Mouse (Mus musculus) thymus, adult 2 months (tissue): ENCODE measurements around the gene Il34. TPM values are rescaled to one million over a fixed set of nuclear protein-coding genes. Genes with fewer than 3 reads are reported as not detected.

Experiments
- DNase-seq: peaks from one replicate; pipeline ENCODE4 v3.0.0; 2021
- H3K27ac ChIP-seq: fragments of 200-500 bp; 2 replicates; pipeline ENCODE4 v1.5.1; 2012; ENCODE audit warnings: low read length, control low read depth; ENCODE audit not compliant: control insufficient read depth, insufficient read depth
- H3K27me3 ChIP-seq: fragments of 200-500 bp; 2 replicates; pipeline ENCODE4 v1.6.1; 2012; ENCODE audit warnings: mild to moderate bottlenecking, low read length, moderate library complexity, mixed read lengths; ENCODE audit not compliant: control insufficient read depth, insufficient read depth
- H3K36me3 ChIP-seq: fragments of 200-500 bp; 2 replicates; pipeline ENCODE4 v1.6.1; 2012; ENCODE audit warnings: mild to moderate bottlenecking, low read length, moderate library complexity; ENCODE audit not compliant: control insufficient read depth, insufficient read depth
- H3K4me1 ChIP-seq: fragments of 200-500 bp; replicated peaks from 2 replicates; pipeline ENCODE4 v1.6.1; 2012; ENCODE audit warnings: low read length; ENCODE audit not compliant: control insufficient read depth, insufficient read depth
- H3K4me3 ChIP-seq: fragments of 200-500 bp; 2 replicates; pipeline ENCODE4 v1.5.1; 2012; ENCODE audit warnings: mild to moderate bottlenecking, low read length, control low read depth, moderate library complexity; ENCODE audit not compliant: control insufficient read depth, insufficient read depth
- CTCF ChIP-seq: fragments of 200-500 bp; IDR thresholded peaks from 2 replicates; pipeline ENCODE4 v1.5.1; 2012; ENCODE audit warnings: mild to moderate bottlenecking, control low read depth, low read length, moderate library complexity, borderline replicate concordance; ENCODE audit not compliant: control insufficient read depth, poor library complexity, insufficient read depth; ENCODE audit errors: extremely low read depth
- POLR2A ChIP-seq: fragments of 200-500 bp; IDR thresholded peaks from 2 replicates; pipeline ENCODE4 v1.6.1; 2012; ENCODE audit warnings: mild to moderate bottlenecking, low read length, control low read depth, moderate library complexity; ENCODE audit not compliant: control insufficient read depth, poor library complexity, insufficient read depth; ENCODE audit errors: extremely low read depth
- WGBS: fragments of 180-500 bp; shearing (Covaris S2); methylation state at CpG from one replicate; pipeline ENCODE4 v1.1.7; 2018; 5-methylcytosine and 5-hydroxymethylcytosine counted together
- polyA plus RNA-seq: library from polyadenylated mRNA; depleted of rRNA; stranded (reverse); fragments of >200 nt; gene quantifications from 2 replicates; pipeline ENCODE4 v1.2.3, GENCODE M21; 2012

Il34 gene
- polyA plus RNA-seq, 1 experiment: 29.3 TPM

GRCm38 (mm10) chr8:110774725-110775124 is 31.0 kb downstream of the Il34 start:
- 94% methylated on average over 6 of the region's 6 CpGs for WGBS
- no peaks in the 10 kb centered on the region for H3K27me3 ChIP-seq
- H3K36me3 ChIP-seq: no peaks in the 10 kb centered on the region
- H3K4me1 ChIP-seq: no peaks in the 10 kb centered on the region; the same call in none of the 2 replicates
- no peak overlapping the region for H3K27ac ChIP-seq
- DNase-seq: no peak
- TF ChIP-seq POLR2A (no peak), CTCF (no peak)
- no peak overlapping the region for H3K4me3 ChIP-seq

- TF ChIP-seq POLR2A: no peak
- TF ChIP-seq CTCF: no peak
- Histone ChIP-seq H3K4me1 (no peaks in the 10 kb centered on the region; the same call in none of the 2 replicates), H3K36me3 (no peaks in the 10 kb centered on the region), H3K27me3 (no peaks in the 10 kb centered on the region), H3K27ac (no peak overlapping the region), H3K4me3 (no peak overlapping the region)
- WGBS: 93% methylated on average over 3 of the region's 3 CpGs
- no peak for DNase-seq
These were observed 31.7 kb downstream of the Il34 start for GRCm38 (mm10) chr8:110774047-110774446.

DNA sequence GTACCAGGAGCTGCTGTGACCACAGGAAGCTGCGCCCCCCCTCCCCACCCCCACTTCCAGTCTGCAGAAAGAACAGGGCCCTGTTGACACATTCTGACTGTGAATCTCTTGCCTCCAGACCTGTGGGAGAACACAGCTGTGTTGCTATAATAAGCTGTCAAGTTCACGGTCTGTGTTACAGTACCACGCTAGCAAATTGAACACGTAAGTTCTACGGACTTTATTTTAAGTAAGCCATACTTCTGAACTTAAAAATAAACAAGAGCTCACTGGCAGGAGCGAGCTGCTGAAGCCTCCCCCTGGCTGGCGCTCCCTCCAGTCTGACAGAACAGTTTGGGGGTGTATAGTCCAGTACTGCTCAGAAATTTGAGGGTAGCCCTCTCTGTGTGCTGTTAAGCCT is 33.3 kb downstream of the Il34 start:
- peak overlapping the region; percentile 24; the same call in 1 of the 2 replicates for H3K27ac ChIP-seq
- no peak overlapping the region for H3K4me3 ChIP-seq

DNA sequence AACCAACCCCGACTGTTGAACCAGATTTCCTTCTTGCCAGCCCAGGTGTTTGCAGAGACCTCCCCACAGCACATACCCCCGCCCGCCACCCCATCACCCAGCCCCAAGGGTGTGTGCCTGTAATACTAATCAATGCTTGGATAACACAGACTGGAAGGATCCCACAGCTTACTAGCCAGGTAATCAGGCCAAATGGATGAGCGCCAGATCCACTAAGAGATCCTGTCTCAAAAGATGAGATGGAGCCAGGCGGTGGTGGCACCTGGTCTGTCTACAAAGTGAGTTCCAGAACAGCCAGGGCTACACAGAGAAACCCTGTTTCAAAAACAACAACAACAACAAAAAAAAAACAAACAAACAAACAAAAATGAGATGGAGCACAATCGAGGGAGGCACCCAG is 38.5 kb downstream of the Il34 start:
- Histone ChIP-seq H3K36me3 (no peaks in the 10 kb centered on the region), H3K4me3 (no peak overlapping the region), H3K27me3 (no peaks in the 10 kb centered on the region; the same call in 1 of the 2 replicates), H3K27ac (no peak overlapping the region), H3K4me1 (no peaks in the 10 kb centered on the region; the same call in 1 of the 2 replicates)
- no peak for DNase-seq
- TF ChIP-seq POLR2A (no peak), CTCF (no peak)
- WGBS: 86% methylated on average over 6 of the region's 6 CpGs

More for the DNA sequence above, 33.3 kb downstream of the Il34 start:
- no peak for TF ChIP-seq POLR2A
- TF ChIP-seq CTCF: no peak
- no peaks in the 10 kb centered on the region; the same call in 1 of the 2 replicates for H3K27me3 ChIP-seq
- WGBS: 39% methylated on average over 7 of the region's 7 CpGs
- no peaks in the 10 kb centered on the region for H3K36me3 ChIP-seq
- H3K4me1 ChIP-seq: no peaks in the 10 kb centered on the region; the same call in none of the 2 replicates
- DNase-seq: no peak

GRCm38 (mm10) chr8:110764671-110765070 is 41.1 kb downstream of the Il34 start:
- Histone ChIP-seq H3K27me3 (no peaks in the 10 kb centered on the region; the same call in 1 of the 2 replicates), H3K36me3 (no peaks in the 10 kb centered on the region), H3K4me1 (no peaks in the 10 kb centered on the region), H3K4me3 (no peak overlapping the region), H3K27ac (no peak overlapping the region)
- no peak for DNase-seq
- TF ChIP-seq CTCF (no peak), POLR2A (no peak)
- 93% methylated on average over 3 of the region's 3 CpGs for WGBS

DNA sequence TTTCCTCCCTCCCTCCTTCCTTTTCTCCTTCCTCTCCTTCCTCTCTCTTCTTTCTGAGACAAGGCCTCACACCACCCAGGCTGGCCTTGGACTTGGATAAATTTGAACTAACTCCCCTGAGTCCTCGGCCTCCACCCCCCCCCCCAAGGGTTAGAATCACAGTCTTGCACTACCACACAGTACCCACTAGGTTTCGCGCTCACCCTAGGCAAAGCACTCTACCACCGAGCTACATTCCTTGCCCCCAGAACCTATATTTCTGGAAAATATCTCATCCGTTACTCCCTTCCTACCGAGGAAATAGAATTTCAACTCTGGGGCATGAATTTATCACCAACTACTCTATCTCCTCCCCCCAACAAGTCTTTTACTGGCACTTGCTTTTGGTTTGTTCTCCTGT is 43.7 kb downstream of the Il34 start:
- no peaks in the 10 kb centered on the region for H3K36me3 ChIP-seq
- TF ChIP-seq POLR2A (no peak), CTCF (no peak)
- no peaks in the 10 kb centered on the region for H3K4me1 ChIP-seq
- 69% methylated on average over 6 of the region's 6 CpGs for WGBS
- H3K27me3 ChIP-seq: no peaks in the 10 kb centered on the region
- H3K4me3 ChIP-seq: no peak overlapping the region
- H3K27ac ChIP-seq: no peak overlapping the region
- DNase-seq: no peak

DNA sequence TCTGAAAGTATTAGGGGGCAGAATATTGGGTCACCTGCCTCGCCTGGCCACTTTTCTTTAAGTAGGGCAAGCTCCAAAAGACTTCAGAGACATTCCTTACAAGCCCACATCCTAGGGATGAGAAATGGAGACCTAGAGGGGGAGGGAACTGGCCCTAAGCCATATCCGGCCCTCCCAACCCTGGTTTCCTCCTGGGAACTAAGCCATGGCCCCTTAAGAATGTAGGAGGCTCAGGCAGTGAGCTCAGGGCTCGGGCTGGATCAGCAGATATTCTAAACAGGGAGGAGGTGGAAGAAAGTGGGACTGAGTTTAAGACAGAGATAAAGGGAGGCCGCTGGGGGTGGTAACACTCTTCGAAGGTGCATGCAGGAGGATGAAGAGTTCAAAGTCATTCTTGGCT is 44.5 kb downstream of the Il34 start:
- Histone ChIP-seq H3K36me3 (no peaks in the 10 kb centered on the region), H3K27ac (no peak overlapping the region), H3K4me3 (no peak overlapping the region), H3K4me1 (no peaks in the 10 kb centered on the region), H3K27me3 (no peaks in the 10 kb centered on the region)
- DNase-seq: no peak
- TF ChIP-seq CTCF (no peak), POLR2A (no peak)
- WGBS: 81% methylated on average over 5 of the region's 5 CpGs
